Mouse (Mus musculus): ENCODE data around the gene Olfr1284.
"Not testable (repeated sequence)": the region's sequence is repeated elsewhere in the genome, so short reads cannot be mapped to it uniquely, and the experiment has no call there.

The Olfr1284 gene

DNA sequence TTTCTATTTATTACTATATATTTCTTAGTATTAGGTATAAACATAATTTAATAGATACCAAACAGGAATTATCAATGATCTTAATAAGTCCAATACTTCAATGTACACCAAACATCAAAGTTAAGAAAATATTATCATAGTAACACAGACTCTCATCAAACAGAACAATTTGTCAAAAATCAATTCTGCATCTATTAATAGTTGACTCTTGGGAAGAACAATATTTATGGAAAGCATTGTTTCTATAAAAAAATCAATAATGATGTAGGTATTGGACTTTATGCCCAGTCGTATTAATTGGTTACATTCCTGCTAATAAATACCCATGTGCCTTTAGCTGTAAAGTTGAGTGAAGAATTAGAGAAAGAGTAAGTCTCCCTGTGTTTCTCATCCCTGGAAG, at the start of gene Olfr1284:
Gene Olfr1284, plus strand, starts transcription at position 301 of the 400 bp plus-strand sequence.
- no peak for DNase-seq (ENCODE audit: low spot score)

DNA sequence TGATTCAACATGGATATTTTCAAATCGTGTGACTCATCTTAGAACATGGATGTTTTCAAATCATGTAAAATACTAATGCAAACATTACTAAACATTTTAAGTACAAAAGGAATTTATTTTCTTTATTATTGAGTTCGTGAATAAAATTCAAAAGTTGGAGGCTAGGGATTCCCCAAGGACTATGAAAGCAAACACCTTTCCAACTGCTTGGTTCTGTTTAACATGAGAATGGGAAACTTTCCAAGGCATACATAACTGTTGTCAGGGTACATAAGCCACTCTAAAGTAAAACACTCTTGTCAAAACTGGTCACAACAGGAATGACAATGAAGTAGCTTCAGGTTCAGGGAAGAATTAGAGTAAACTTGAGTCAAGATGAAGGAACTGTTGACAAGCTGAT, 49.1 kb upstream of the Olfr1284 start, which contains the start of gene Olfr1281:
Gene Olfr1281, plus strand, starts transcription at position 301 of the 400 bp plus-strand sequence.
- no peak for DNase-seq (ENCODE audit: low spot score)

DNA sequence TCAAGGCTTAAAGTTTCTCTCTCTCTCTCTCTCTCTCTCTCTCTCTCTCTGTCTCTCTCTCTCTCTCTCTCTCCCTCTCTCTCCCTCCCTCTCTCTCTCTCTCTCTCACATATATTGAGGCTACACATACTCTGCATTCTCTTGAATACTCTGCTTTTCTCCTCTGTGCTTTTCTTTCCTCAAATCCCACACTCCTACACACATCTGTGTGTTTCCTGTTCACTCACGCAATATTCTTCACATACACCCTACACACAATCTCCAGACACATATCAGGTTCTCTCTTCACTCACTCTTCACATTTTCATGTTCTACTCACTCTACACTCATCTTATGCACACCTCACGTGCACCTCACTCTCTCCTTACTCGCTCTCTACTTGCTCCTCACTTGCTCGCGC, 41.6 kb upstream of the Olfr1284 start:
- not testable (repeated sequence) for DNase-seq (ENCODE audit: low spot score)

DNA sequence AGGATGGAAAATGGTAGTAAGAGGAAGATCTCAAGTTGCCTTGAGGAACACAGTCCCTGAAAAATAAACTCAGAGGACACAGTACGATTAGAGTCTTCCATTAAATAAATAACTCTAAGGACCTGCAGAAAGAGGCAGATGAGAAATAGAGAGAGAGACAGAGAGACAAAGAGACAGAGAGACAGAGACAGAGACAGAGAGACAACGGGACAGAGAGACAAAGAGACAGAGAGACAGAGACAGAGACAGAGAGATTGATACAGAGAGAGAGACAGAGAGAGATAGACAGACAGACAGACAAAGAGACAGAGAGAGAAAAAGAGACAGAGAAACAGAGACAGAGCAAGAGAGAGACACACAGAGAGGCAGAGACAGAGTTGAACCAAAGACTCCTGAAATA, 39.3 kb upstream of the Olfr1284 start, which contains the start of gene Olfr1282:
Gene Olfr1282, minus strand, starts transcription at position 101 of the 400 bp plus-strand sequence.
- DNase-seq (ENCODE audit: low spot score): no peak

DNA sequence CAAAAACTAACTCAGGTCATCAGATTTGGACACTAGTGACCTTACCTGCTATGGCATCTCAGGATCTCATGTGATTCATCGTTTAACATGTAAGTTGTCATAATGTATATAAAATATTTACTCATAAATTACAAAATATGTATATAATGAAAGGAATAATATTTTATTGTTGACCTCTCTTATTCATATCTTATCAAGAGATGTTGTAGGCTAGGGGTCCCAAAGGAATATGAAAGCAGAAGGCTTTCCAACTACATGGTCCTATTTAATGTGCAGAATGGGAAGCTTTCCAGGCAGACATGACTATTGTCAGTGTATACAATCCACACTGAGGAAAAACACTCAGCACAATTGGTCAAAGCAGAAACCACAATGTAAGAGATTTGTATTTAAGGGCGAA, 8.8 kb upstream of the Olfr1284 start, which contains the start of gene Olfr1283:
Gene Olfr1283, plus strand, starts transcription at position 301 of the 400 bp plus-strand sequence.
- DNase-seq (ENCODE audit: low spot score): no peak

DNA sequence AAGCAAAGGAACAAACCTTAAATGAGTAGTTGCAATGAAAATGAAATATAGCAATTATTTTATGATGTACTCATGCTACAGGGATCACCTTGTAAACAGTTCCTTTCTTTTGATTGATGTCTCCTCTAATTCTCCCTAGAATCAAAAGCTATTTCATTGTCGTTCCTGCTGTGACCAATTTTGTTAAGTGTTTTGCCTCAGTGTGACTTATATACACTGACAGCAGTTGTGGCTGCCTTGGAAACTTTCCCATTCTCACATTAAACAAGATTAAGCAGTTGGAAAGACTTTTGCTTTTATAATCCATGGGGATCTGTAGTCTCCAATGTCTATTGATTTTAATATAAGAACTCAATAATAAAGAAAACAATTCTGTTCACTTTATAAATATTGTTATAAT, 47.6 kb downstream of the Olfr1284 start, which contains the start of gene Olfr1286:
Gene Olfr1286, minus strand, starts transcription at position 185 of the 400 bp plus-strand sequence.
- no peak for DNase-seq (ENCODE audit: low spot score)
